Mouse (Mus musculus) myocyte (in vitro differentiated cells): ENCODE measurements around the gene Phldb3. TPM values are rescaled to one million over a fixed set of nuclear protein-coding genes. Genes with fewer than 3 reads are reported as not detected.

ENCODE experiments used
- H3K27me3 ChIP-seq: one replicate; pipeline ENCODE4 v1.6.1; 2011; ENCODE audit not compliant: control insufficient read depth, insufficient read depth, insufficient read length
- H3K36me3 ChIP-seq: one replicate; pipeline ENCODE4 v1.6.1; 2011; ENCODE audit not compliant: control insufficient read depth, insufficient read depth
- H3K4me2 ChIP-seq: one replicate; pipeline ENCODE4 v1.6.1; 2011; ENCODE audit warnings: low read depth, control low read depth
- H3K4me3 ChIP-seq: one replicate; pipeline ENCODE4 v1.5.1; 2011; ENCODE audit warnings: mild to moderate bottlenecking, control low read depth, moderate library complexity
- H3K79me2 ChIP-seq: one replicate; pipeline ENCODE4 v1.6.1; 2011; ENCODE audit not compliant: control insufficient read depth, insufficient read depth
- H3ac ChIP-seq: one replicate; pipeline ENCODE4 v1.6.1; 2011; ENCODE audit not compliant: control insufficient read depth, insufficient read length
- CEBPB ChIP-seq: IDR thresholded peaks from 2 replicates; pipeline ENCODE4 v1.6.1; 2011; ENCODE audit warnings: mild to moderate bottlenecking, moderate library complexity; ENCODE audit not compliant: poor library complexity, insufficient read depth, severe bottlenecking
- E2F4 ChIP-seq: IDR thresholded peaks from one replicate; pipeline ENCODE4 v1.6.1; 2011; ENCODE audit warnings: mild to moderate bottlenecking, control low read depth, moderate library complexity; ENCODE audit not compliant: insufficient read depth
- MAX ChIP-seq: IDR thresholded peaks from one replicate; pipeline ENCODE4 v1.6.1; 2011; ENCODE audit warnings: low read depth, mild to moderate bottlenecking, control low read depth
- MYOD1 ChIP-seq, 3 experiments: IDR thresholded peaks; one replicate each; pipeline ENCODE4 v1.6.1; 2011; ENCODE audit warnings: control low read depth in 2 of 3, low read depth in 2 of 3, mild to moderate bottlenecking in 2 of 3, moderate library complexity in 1 of 3; ENCODE audit not compliant: insufficient read length in 2 of 3, control insufficient read depth in 1 of 3
- MYOG ChIP-seq, 3 experiments: IDR thresholded peaks; one replicate each; pipeline ENCODE4 v1.6.1; 2011; ENCODE audit warnings: control low read depth in 2 of 3, low read depth in 2 of 3, mild to moderate bottlenecking in 2 of 3; ENCODE audit not compliant: insufficient read length in 2 of 3, control insufficient read depth in 1 of 3, insufficient read depth in 1 of 3
- POLR2A ChIP-seq: IDR thresholded peaks from one replicate; pipeline ENCODE4 v1.6.1; 2011; ENCODE audit warnings: low read depth, mild to moderate bottlenecking, control low read depth, moderate library complexity; ENCODE audit not compliant: insufficient read length
- POLR2AphosphoS2 ChIP-seq: IDR thresholded peaks from one replicate; pipeline ENCODE4 v1.6.1; 2011; ENCODE audit warnings: low read depth, control low read depth; ENCODE audit not compliant: insufficient read length
- REST ChIP-seq: IDR thresholded peaks from one replicate; pipeline ENCODE4 v1.6.1; 2011; ENCODE audit warnings: mild to moderate bottlenecking, control low read depth, moderate library complexity; ENCODE audit not compliant: insufficient read depth, insufficient read length
- SRF ChIP-seq: IDR thresholded peaks from one replicate; pipeline ENCODE4 v1.6.1; 2011; ENCODE audit warnings: low read depth; ENCODE audit not compliant: control insufficient read depth, insufficient read length
- TCF12 ChIP-seq: IDR thresholded peaks from one replicate; pipeline ENCODE4 v1.6.1; 2011; ENCODE audit warnings: mild to moderate bottlenecking, control low read depth; ENCODE audit not compliant: poor library complexity, insufficient read depth, severe bottlenecking
- TCF3 ChIP-seq: IDR thresholded peaks from one replicate; pipeline ENCODE4 v1.6.1; 2011; ENCODE audit warnings: low read depth, control low read depth; ENCODE audit not compliant: insufficient read length
- USF1 ChIP-seq: IDR thresholded peaks from one replicate; pipeline ENCODE4 v1.6.1; 2011; ENCODE audit warnings: low read depth, mild to moderate bottlenecking, control low read depth, moderate library complexity
- polyA plus RNA-seq: library from polyadenylated mRNA; unstranded; fragments of >200 nt; fragmentation: generic; extraction: Trizol; gene quantifications from one replicate; pipeline ENCODE4 v1.2.1, GENCODE M21; 2012; ENCODE audit warnings: missing spikeins

Phldb3 gene
- polyA plus RNA-seq, 1 experiment, result 11.5 TPM

GRCm38 (mm10) chr7:24629672-24630071 lies 19.1 kb downstream of the Phldb3 start:
- no peaks in the 10 kb centered on the region for H3K27me3 ChIP-seq
- no peaks in the 10 kb centered on the region for H3K79me2 ChIP-seq
- H3ac ChIP-seq, result no peak overlapping the region
- TF ChIP-seq E2F4, result no peak
- TF ChIP-seq MYOD1 (IDR thresholded peaks at IDR 0.05; ENCODE audit: control insufficient read depth in 1 of 3, insufficient read length in 2 of 3, low read depth in 2 of 3), result no peak
- no peak for TF ChIP-seq POLR2A
- TF ChIP-seq REST, result no peak
- TF ChIP-seq TCF3, result no peak
- no peak for TF ChIP-seq TCF12
- TF ChIP-seq MAX, result no peak
- no peak for TF ChIP-seq SRF
- TF ChIP-seq USF1, result no peak
- TF ChIP-seq CEBPB, result no peak
- no peak for TF ChIP-seq MYOG (IDR thresholded peaks at IDR 0.05; ENCODE audit: control insufficient read depth in 1 of 3, insufficient read depth in 1 of 3, insufficient read length in 2 of 3, low read depth in 2 of 3)
- no peak overlapping the region for H3K4me2 ChIP-seq
- H3K36me3 ChIP-seq, result no peaks in the 10 kb centered on the region
- H3K4me3 ChIP-seq, result no peak overlapping the region

DNA sequence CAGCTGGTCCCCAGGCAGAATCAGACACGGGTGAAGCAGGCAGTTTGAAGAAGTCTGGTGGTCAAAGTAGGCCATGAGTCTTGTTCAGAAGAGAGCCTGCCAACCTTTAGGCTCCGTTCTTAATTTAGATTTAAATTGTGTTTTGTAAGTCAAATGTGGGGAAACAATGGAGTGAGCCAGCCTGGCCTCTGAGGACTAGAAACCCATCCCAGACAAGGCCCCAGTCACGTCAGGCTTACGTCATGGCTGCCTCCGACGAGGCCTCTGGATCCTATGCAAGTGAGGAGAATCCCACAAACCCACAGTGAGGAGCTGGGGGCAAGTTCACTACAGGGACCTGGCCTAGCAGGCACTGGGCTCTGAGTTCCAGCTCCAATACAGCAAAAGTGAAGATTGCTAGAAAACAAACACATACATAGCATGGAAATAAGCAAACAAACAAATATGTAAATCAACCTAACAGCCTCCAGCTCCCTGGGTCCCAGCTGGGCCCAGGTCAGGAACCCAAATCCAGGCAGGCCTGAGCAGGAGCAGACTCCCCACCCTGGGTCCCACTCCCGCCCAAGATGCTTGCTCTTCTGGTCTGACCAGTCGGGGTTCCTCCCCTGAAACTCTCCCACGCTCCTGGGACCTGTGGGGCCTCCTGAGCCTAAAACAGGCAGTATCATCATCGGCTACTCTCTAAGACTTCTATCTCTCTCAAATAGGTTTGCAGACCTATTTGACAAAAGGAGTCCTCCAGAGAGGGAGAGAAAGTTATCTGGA lies 19.7 kb downstream of the Phldb3 start:
- no peak overlapping the region for H3ac ChIP-seq
- no peaks in the 10 kb centered on the region for H3K79me2 ChIP-seq
- no peak overlapping the region for H3K4me2 ChIP-seq
- no peaks in the 10 kb centered on the region for H3K27me3 ChIP-seq
- H3K36me3 ChIP-seq, result no peaks in the 10 kb centered on the region
- TF ChIP-seq USF1 (no peak), TCF12 (no peak), POLR2A (no peak), POLR2AphosphoS2 (no peak), SRF (no peak), MYOG (IDR thresholded peaks at IDR 0.05; ENCODE audit: control insufficient read depth in 1 of 3, insufficient read depth in 1 of 3, insufficient read length in 2 of 3, low read depth in 2 of 3) (no peak), REST (no peak)
- no peak overlapping the region for H3K4me3 ChIP-seq

- no peak within 1 kb of the TSS for H3ac ChIP-seq
- H3K4me3 ChIP-seq, result no peak within 1 kb of the TSS
- peaks cover 29% of the 10 kb centered on the region for H3K27me3 ChIP-seq
- no peak for TF ChIP-seq MYOD1 (IDR thresholded peaks at IDR 0.05; ENCODE audit: control insufficient read depth in 1 of 3, insufficient read length in 2 of 3, low read depth in 2 of 3)
- no peak for TF ChIP-seq SRF
- TF ChIP-seq E2F4, result no peak
- TF ChIP-seq POLR2A, result no peak
- TF ChIP-seq MAX, result no peak
- TF ChIP-seq CEBPB, result no peak
- TF ChIP-seq REST, result no peak
- TF ChIP-seq MYOG (IDR thresholded peaks at IDR 0.05; ENCODE audit: control insufficient read depth in 1 of 3, insufficient read depth in 1 of 3, insufficient read length in 2 of 3, low read depth in 2 of 3), result no peak
- no peak for TF ChIP-seq TCF12
- TF ChIP-seq TCF3, result no peak
- no peak for TF ChIP-seq USF1
- no peak for TF ChIP-seq POLR2AphosphoS2
- no peaks in the 10 kb centered on the region for H3K79me2 ChIP-seq
- no peaks in the 10 kb centered on the region for H3K36me3 ChIP-seq
- H3K4me2 ChIP-seq, result no peak within 1 kb of the TSS
These were observed 25.7 kb downstream of the Phldb3 start, which contains the start of gene Lypd3 for GRCm38 (mm10) chr7:24636264-24636663. TSS of gene Lypd3 (plus strand) at chr7:24636550.

- Histone ChIP-seq H3K79me2 (no peaks in the 10 kb centered on the region), H3K36me3 (no peaks in the 10 kb centered on the region), H3K27me3 (peaks cover 29% of the 10 kb centered on the region), H3K4me2 (no peak overlapping the region), H3ac (no peak overlapping the region), H3K4me3 (no peak overlapping the region)
- no peak for TF ChIP-seq MYOD1 (IDR thresholded peaks at IDR 0.05; ENCODE audit: control insufficient read depth in 1 of 3, insufficient read length in 2 of 3, low read depth in 2 of 3)
- TF ChIP-seq SRF, result no peak
- no peak for TF ChIP-seq USF1
- TF ChIP-seq TCF3, result no peak
- TF ChIP-seq E2F4, result no peak
- no peak for TF ChIP-seq POLR2AphosphoS2
- no peak for TF ChIP-seq TCF12
- TF ChIP-seq REST, result no peak
- no peak for TF ChIP-seq CEBPB
- TF ChIP-seq POLR2A, result no peak
- no peak for TF ChIP-seq MAX
- no peak for TF ChIP-seq MYOG (IDR thresholded peaks at IDR 0.05; ENCODE audit: control insufficient read depth in 1 of 3, insufficient read depth in 1 of 3, insufficient read length in 2 of 3, low read depth in 2 of 3)
These were observed 26.5 kb downstream of the Phldb3 start for GRCm38 (mm10) chr7:24637046-24637445.
